Mouse (Mus musculus): ENCODE measurements at regions not wholly inside any gene's neighbourhood (a gene's known extent, or its start where the extent isn't known, plus 50 kb on each side); places are given as distances from the start of the nearest gene placed in this dataset.

DNA sequence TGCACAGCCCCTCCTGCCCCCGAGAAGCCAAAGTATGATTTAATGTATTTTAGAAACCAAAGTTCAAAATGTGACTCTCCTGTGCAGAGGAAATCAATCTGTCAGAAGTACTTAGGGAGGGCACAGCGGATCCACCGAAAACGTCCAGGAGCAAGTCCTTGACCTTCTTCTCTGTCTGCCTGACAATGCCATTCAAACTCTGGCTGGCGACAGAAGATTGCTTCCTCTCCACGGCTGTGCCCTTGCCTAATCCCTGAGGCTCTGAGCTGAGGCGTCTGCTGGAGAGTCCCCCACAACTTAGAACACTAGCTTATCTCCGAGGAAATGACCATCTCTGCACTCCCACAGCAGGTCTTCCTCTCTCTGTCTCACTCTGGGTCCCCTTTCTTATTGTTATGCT lies 69.0 kb upstream of the Dhx40 start:
- TF ChIP-seq CTCF (IDR thresholded peaks at IDR 0.05; ENCODE audit: borderline replicate concordance, insufficient read depth, low read length) (no peak), POLR2A (IDR thresholded peaks at IDR 0.05; ENCODE audit: low read depth, low read length) (no peak)
